Mouse (Mus musculus): ENCODE results near the gene Vps4a.

GRCm38 (mm10) chr8:107086018-107086417 is 55.0 kb downstream of the Vps4a start:
- TF ChIP-seq CTCF (IDR thresholded peaks at IDR 0.05) (no peak), EP300 (IDR thresholded peaks at IDR 0.05) (no peak)

All from lung, postnatal 0 days (tissue).